Mouse (Mus musculus): Measurements from ENCODE around the gene Prkar1b. TPM values are rescaled to one million over a fixed set of nuclear protein-coding genes. Genes with fewer than 3 reads are reported as not detected.

The Prkar1b gene
- polyA plus RNA-seq, 1 experiment, result 3.6 TPM

DNA sequence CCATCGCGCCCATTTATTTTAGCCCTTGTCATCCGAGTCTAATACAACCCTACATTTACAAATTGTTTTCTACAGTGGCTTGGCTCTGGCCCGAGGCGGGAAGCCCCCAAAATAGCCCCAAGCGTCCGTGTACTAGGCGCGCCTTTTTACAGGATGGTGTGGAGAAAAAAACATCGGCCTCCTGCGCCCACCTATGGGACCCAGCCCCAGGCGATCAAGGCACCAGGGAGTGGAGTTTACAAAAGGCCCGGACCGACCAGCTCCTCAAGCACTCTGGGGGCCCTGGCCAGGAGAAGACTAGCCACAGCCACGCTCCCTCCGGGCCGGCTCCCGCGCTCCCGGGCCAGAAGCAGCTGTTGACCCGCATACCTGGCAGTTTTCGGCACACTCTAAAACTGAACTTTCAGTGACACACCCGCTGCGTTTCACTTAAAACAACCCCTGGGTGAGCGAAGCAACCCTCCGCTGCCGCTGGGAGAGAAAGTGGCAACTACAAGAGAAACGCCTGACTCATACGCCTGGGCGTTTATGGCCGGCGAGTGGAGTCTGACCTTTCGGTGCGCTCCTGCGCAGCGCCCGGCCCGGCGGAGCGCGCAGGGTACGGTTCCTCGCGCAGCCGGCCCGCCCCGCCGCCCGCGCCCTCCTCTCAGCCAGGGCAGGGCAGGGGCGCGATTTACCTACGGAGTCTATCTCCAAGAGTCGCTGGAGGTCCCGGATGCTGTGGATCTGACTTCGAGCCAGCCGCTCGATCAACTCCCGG lies 157.0 kb downstream of the Prkar1b start:
- H3K4me3 ChIP-seq (ENCODE audit: control insufficient read depth, insufficient read depth, low read length), result no peak overlapping the region; the same call in 1 of the 2 replicates
- TF ChIP-seq POLR2A (IDR thresholded peaks at IDR 0.05; ENCODE audit: control insufficient read depth, extremely low read depth, insufficient read depth, low read length, poor library complexity), result no peak
- no peak for TF ChIP-seq CTCF (IDR thresholded peaks at IDR 0.05; ENCODE audit: borderline replicate concordance, control insufficient read depth, extremely low read depth, insufficient read depth, low read length, poor library complexity)
- H3K27me3 ChIP-seq (ENCODE audit: control insufficient read depth, insufficient read depth, low read length), result peaks cover 24% of the 10 kb centered on the region
- no peak overlapping the region for H3K27ac ChIP-seq (ENCODE audit: control insufficient read depth, insufficient read depth, low read length)
- H3K4me1 ChIP-seq (replicated peaks; ENCODE audit: control insufficient read depth, insufficient read depth, low read length), result 0 out of 2 replicates have a peak, but pooled peaks cover 4% of the 10 kb centered on the region
- H3K36me3 ChIP-seq (ENCODE audit: control insufficient read depth, insufficient read depth, low read length), result no peaks in the 10 kb centered on the region
- no peak for DNase-seq
- WGBS, result 14% methylated on average over 59 of the region's 59 CpGs

GRCm38 (mm10) chr5:138991734-138992133 lies 158.1 kb downstream of the Prkar1b start:
- DNase-seq, result no peak

DNA sequence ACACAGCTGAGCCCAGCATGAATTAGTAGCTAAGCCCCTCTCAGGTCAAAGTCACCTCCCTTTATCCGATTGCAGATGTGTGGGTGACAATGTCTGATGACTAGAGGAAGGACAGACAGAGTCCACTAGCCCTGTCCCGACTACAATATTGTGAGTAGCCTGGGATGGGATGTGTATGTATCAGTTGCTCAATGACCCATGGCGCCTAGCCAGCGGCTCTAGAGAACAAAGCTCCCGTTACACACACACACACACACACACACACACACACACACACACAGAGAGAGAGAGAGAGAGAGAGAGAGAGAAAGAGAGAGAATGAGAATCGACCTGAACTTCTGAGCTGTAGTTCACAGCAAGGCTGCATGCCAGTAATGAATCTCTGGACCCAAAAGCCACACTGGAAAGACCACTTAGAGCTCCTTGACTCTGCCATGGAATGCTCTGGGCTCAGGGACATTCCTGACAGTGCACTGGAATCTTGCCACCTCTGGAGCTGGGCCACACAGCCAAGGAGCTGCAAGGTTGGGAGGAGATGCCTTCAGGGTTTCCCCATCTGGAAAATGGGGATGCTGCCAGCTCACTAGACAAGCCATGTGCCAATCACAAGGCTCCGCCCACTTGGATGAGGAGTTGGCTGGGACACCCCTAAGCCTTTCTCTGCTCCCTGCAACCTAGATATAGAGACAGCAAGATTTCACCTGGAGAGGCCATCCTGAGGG lies 159.0 kb downstream of the Prkar1b start:
- H3K4me3 ChIP-seq (ENCODE audit: control insufficient read depth, insufficient read depth, low read length), result no peak overlapping the region
- H3K27me3 ChIP-seq (ENCODE audit: control insufficient read depth, insufficient read depth, low read length), result peaks cover 15% of the 10 kb centered on the region
- H3K27ac ChIP-seq (ENCODE audit: control insufficient read depth, insufficient read depth, low read length), result no peak overlapping the region
- WGBS, result 85% methylated on average over 7 of the region's 7 CpGs
- no peaks in the 10 kb centered on the region for H3K36me3 ChIP-seq (ENCODE audit: control insufficient read depth, insufficient read depth, low read length)
- no peak for TF ChIP-seq POLR2A (IDR thresholded peaks at IDR 0.05; ENCODE audit: control insufficient read depth, extremely low read depth, insufficient read depth, low read length, poor library complexity)
- no peak for TF ChIP-seq CTCF (IDR thresholded peaks at IDR 0.05; ENCODE audit: borderline replicate concordance, control insufficient read depth, extremely low read depth, insufficient read depth, low read length, poor library complexity)
- DNase-seq, result no peak
- 0 out of 2 replicates have a peak, but pooled peaks cover 3% of the 10 kb centered on the region for H3K4me1 ChIP-seq (replicated peaks; ENCODE audit: control insufficient read depth, insufficient read depth, low read length)

More at GRCm38 (mm10) chr5:138991734-138992133, 158.1 kb downstream of the Prkar1b start:
- H3K36me3 ChIP-seq (ENCODE audit: control insufficient read depth, insufficient read depth, low read length), result no peaks in the 10 kb centered on the region
- WGBS, result 82% methylated on average over 4 of the region's 4 CpGs
- H3K27me3 ChIP-seq (ENCODE audit: control insufficient read depth, insufficient read depth, low read length), result peaks cover 23% of the 10 kb centered on the region
- H3K27ac ChIP-seq (ENCODE audit: control insufficient read depth, insufficient read depth, low read length), result no peak overlapping the region
- TF ChIP-seq POLR2A (IDR thresholded peaks at IDR 0.05; ENCODE audit: control insufficient read depth, extremely low read depth, insufficient read depth, low read length, poor library complexity), result no peak
- TF ChIP-seq CTCF (IDR thresholded peaks at IDR 0.05; ENCODE audit: borderline replicate concordance, control insufficient read depth, extremely low read depth, insufficient read depth, low read length, poor library complexity), result no peak
- H3K4me1 ChIP-seq (replicated peaks; ENCODE audit: control insufficient read depth, insufficient read depth, low read length), result 0 out of 2 replicates have a peak, but pooled peaks cover 3% of the 10 kb centered on the region
- H3K4me3 ChIP-seq (ENCODE audit: control insufficient read depth, insufficient read depth, low read length), result no peak overlapping the region

DNA sequence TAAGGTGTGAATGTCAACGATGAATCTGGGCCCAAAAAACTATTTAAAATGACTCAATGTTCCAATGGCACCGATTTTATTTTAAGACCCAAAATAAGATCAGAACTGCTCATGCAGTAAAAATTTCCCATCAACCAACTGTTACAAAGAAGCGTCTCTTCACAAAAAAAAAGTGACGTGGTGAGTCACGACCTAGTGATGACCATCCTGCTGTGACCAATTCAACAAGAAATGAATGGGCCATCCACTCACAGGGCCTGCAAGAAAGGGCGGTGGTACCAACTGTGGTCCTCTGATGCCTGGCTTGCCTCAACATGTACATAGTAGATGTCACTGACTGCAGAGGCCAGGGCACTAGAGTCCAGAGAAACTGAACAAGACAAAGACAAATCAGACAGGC lies 160.2 kb downstream of the Prkar1b start:
- no peaks in the 10 kb centered on the region for H3K36me3 ChIP-seq (ENCODE audit: control insufficient read depth, insufficient read depth, low read length)
- 0 out of 2 replicates have a peak, but pooled peaks cover 3% of the 10 kb centered on the region for H3K4me1 ChIP-seq (replicated peaks; ENCODE audit: control insufficient read depth, insufficient read depth, low read length)
- no peak overlapping the region for H3K4me3 ChIP-seq (ENCODE audit: control insufficient read depth, insufficient read depth, low read length)
- 95% methylated on average over 6 of the region's 6 CpGs for WGBS
- TF ChIP-seq CTCF (IDR thresholded peaks at IDR 0.05; ENCODE audit: borderline replicate concordance, control insufficient read depth, extremely low read depth, insufficient read depth, low read length, poor library complexity) (no peak), POLR2A (IDR thresholded peaks at IDR 0.05; ENCODE audit: control insufficient read depth, extremely low read depth, insufficient read depth, low read length, poor library complexity) (no peak)
- peaks cover 12% of the 10 kb centered on the region for H3K27me3 ChIP-seq (ENCODE audit: control insufficient read depth, insufficient read depth, low read length)
- no peak for DNase-seq
- H3K27ac ChIP-seq (ENCODE audit: control insufficient read depth, insufficient read depth, low read length), result no peak overlapping the region

DNA sequence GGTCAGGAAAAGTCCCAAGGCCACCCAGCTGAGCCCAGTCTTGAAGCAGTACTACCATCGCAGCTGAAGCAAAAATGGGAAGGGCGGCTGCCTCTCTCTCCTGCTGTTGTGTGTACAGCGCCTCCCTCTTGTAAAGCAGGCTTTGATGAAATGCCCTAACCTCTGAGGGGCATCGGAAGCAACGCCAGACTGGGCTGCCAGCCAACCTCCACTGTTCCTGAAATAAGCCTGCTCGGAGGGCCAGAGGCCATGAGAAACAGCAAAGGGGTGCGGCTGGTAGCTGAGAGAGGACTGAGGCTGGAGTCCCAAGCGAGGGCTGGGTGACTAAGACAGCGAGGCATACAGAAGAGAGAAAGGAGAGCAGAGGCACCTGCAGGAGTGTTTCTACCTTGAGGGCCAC lies 161.0 kb downstream of the Prkar1b start:
- TF ChIP-seq POLR2A (IDR thresholded peaks at IDR 0.05; ENCODE audit: control insufficient read depth, extremely low read depth, insufficient read depth, low read length, poor library complexity) (no peak), CTCF (IDR thresholded peaks at IDR 0.05; ENCODE audit: borderline replicate concordance, control insufficient read depth, extremely low read depth, insufficient read depth, low read length, poor library complexity) (no peak)
- DNase-seq, result no peak
- Histone ChIP-seq H3K4me1 (replicated peaks; ENCODE audit: control insufficient read depth, insufficient read depth, low read length) (no peaks in the 10 kb centered on the region), H3K27me3 (ENCODE audit: control insufficient read depth, insufficient read depth, low read length) (peaks cover 4% of the 10 kb centered on the region), H3K4me3 (ENCODE audit: control insufficient read depth, insufficient read depth, low read length) (no peak overlapping the region), H3K27ac (ENCODE audit: control insufficient read depth, insufficient read depth, low read length) (no peak overlapping the region), H3K36me3 (ENCODE audit: control insufficient read depth, insufficient read depth, low read length) (no peaks in the 10 kb centered on the region)
- 55% methylated on average over 9 of the region's 9 CpGs for WGBS

DNA sequence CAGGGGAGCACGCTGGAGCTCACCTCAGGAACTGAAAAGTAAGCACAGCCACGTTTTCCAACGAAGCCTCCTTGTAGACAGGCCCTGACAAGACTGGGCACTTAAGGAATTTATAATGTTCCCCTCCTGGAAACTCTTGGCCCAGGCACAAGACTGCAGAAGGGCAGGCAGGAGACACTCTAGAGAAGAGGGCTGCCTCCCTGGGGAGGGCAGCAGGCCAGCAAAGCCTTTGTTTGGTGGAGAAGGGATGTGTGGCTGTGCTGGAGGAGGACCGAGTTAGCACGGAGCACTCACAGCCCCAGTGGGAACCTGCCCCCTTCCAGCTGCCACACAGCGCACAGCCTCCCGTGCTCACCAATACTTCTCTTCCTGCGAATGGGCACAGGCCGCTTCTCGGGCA lies 161.8 kb downstream of the Prkar1b start:
- DNase-seq, result no peak
- H3K27me3 ChIP-seq (ENCODE audit: control insufficient read depth, insufficient read depth, low read length), result peaks cover 4% of the 10 kb centered on the region; the same call in 1 of the 2 replicates
- WGBS, result 89% methylated on average over 10 of the region's 10 CpGs
- no peak overlapping the region for H3K4me3 ChIP-seq (ENCODE audit: control insufficient read depth, insufficient read depth, low read length)
- H3K36me3 ChIP-seq (ENCODE audit: control insufficient read depth, insufficient read depth, low read length), result no peaks in the 10 kb centered on the region
- H3K27ac ChIP-seq (ENCODE audit: control insufficient read depth, insufficient read depth, low read length), result no peak overlapping the region
- TF ChIP-seq POLR2A (IDR thresholded peaks at IDR 0.05; ENCODE audit: control insufficient read depth, extremely low read depth, insufficient read depth, low read length, poor library complexity), result no peak
- no peak for TF ChIP-seq CTCF (IDR thresholded peaks at IDR 0.05; ENCODE audit: borderline replicate concordance, control insufficient read depth, extremely low read depth, insufficient read depth, low read length, poor library complexity)
- H3K4me1 ChIP-seq (replicated peaks; ENCODE audit: control insufficient read depth, insufficient read depth, low read length), result no peaks in the 10 kb centered on the region

All from thymus, adult 2 months (tissue).